Mouse (Mus musculus) embryonic fibroblast, embryonic 13.5 days (primary cell): ENCODE data around the gene Lclat1.

ENCODE experiments used
- CTCF ChIP-seq: IDR thresholded peaks from 2 replicates; pipeline ENCODE4 v1.5.1; 2011; ENCODE audit warnings: mild to moderate bottlenecking, control low read depth, low read length, moderate library complexity, borderline replicate concordance; ENCODE audit not compliant: insufficient read depth
- POLR2A ChIP-seq: IDR thresholded peaks from 2 replicates; pipeline ENCODE4 v1.6.1; 2011; ENCODE audit warnings: low read depth, mild to moderate bottlenecking, control low read depth, low read length, moderate library complexity

- TF ChIP-seq CTCF (no peak), POLR2A (no peak)
Observed at GRCm38 (mm10) chr17:73164121-73164520, 56.3 kb downstream of the Lclat1 start.
